Mouse (Mus musculus) cerebellum, postnatal 25 days (tissue): ENCODE data around the gene Art3.

Experiments
- DNase-seq, 2 experiments: peaks; one replicate each; pipeline ENCODE4 v3.0.0; 2021; ENCODE audit warnings: mixed read lengths in 2 of 2

Art3 gene

DNA sequence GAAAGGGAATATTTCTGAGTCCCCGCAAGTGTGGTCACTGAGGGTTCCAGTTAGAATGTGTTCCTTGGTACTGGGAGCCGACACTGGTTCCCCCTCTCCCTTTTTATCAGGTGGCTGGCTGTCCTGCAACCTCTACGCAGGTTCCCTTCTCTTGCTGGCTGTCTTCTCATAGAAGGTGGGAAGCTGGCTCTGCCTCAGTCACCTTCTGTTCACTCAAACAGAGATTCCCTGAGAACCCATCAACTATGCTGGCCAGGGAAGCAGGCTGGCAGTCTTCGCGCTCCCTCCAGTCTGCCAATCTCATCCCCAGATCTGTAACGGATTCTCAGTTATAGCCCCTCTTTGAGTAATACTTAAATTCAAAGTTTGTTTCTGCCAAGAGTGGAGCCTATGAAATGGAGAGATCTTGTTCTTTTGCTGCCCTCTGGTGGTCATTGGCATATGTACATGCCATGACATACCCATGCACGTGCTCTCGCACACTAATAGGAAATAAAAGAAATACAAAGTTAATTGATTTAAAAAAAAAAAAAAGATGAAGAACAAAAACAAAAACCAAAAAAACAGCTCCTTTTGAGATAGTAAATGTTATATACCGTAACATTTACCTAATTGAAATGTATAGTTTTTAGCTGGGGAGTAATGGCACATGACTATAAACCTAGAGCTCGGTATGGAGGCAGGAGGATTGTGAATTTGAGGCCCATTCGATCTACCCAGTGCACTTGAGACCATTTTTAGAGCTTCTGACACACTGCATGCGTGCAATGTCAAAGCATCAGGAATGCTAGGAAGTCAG lies 50.1 kb downstream of the Art3 start:
- peak; percentile 73 to 87 for DNase-seq

DNA sequence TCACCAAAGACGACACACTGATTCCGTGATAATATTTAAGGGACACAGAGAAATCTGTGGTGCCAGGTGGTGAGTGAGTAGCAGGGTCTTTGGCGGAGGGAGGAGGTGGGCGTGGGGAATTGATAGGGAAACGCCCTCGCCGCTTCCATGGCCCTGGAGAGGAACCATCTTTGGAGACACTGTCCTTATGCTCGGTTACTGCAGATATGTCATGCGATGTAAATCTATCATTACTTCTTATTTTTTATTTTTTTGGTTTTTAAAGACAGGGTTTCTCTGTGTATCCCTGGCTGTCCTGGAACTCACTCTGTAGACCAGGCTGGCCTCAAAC lies 50.7 kb downstream of the Art3 start:
- DNase-seq, result no peak

DNA sequence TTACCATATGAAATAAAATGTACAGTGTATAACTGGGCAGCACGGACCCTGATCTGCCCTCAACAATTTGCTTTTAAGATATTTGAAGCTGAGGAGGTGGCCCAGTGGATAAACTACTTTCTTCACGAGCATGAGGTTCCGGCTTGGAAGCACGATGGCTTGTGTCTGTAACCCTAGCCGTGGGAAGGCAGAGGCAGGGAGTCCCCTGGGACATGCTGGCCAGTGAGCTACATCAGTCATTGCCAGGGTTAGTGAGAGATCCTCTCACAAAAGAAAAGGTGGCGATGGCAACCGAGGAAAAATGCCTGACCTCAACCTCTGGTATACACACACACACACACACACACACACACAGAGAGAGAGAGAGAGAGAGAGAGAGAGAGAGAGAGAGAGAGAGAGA lies 52.1 kb downstream of the Art3 start:
- DNase-seq, result no peak

DNA sequence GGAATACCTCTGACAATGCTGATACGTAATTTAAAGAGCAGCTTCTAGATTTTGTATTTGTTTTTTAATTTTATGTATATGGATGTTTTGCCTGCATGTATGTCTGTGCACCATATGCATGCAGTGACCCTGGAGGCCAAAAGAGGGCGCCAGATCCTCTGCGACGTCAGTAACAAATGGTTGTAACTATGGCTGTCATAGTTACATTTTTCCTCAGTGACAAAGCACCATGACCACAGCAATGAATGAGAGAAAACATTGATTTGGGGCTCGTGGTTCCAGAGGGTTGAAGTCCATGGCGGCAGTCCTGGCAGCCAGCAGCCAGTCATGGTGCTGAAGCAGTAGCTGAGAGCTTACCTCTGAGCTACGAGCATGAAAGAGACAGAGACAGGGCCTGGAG lies 53.2 kb downstream of the Art3 start:
- no peak for DNase-seq

DNA sequence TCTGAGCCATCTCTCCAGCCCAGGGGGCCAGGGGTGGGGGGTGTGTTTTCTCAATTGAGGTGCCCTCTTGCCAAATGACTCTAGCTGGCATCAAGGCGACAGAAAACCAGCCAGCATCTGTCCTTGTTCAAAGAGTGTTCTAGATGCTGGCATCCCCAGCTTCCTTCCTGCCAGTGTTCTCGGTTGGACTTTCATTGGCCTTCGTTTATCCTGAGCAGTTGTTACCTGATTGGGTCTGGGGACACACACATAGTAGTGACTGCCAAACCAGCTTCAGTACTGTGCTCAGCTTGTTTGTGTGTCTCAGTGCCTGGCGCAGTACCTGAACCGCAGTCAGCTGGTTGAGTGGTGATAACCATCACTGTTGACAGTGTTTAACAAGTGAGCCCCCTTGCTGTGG lies 54.5 kb downstream of the Art3 start:
- DNase-seq, result no peak

DNA sequence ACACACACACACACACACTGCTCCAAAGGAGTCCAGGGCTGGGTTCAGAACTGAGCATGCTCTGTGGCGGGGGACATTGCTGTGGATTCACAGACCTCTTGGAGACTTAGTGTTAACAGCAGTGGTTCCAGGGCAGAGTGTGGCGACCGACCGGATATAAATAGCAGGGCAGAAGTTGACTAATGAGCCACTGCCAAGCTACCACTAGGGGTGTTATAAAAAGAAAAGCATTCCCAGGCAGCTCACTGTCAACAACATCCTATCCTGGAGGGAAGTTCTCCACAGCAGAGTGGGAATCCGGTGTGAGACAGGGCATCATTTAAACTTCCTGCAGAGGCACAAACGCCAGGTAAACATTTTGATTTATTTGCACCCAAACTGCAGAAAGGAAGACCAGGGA lies 55.0 kb downstream of the Art3 start:
- no peak for DNase-seq

DNA sequence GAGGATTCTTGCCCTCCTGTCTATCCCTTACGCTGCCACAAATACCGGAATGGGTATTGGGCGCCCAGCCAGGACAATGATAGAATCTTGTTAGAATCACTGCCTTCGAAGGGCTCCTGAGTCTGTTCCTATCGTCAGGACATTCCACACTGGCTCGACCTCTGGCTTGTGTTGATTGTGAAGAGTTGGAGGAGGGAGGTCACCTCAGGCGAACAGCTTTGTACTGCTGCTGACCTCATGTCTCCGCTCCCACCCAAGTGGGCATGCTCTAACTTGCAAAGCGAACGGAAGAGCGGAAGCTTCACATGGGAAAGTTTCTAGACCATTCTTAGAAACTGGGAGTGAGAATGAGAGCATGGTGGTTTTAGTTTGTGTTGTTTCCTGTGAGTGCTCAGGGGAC lies 55.8 kb downstream of the Art3 start:
- no peak for DNase-seq

DNA sequence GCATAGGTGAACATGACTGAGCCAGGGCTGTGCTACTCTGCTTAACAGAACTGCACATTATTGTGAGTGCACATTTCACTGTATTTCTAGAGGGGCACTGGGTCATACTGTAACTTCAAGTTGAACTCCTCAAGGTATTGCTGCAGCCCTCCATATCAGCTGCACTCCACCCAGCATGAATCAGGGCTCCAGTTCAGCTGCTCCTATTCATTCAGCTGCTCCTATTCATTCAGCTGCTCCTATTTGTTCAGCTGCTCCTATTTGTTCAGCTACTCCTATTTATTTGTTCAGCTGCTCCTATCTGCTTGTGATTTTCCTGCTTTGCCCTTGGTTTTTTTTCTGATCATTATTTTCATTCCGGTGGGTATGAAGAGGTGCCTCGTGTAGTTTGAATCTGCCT lies 58.4 kb downstream of the Art3 start:
- no peak for DNase-seq

DNA sequence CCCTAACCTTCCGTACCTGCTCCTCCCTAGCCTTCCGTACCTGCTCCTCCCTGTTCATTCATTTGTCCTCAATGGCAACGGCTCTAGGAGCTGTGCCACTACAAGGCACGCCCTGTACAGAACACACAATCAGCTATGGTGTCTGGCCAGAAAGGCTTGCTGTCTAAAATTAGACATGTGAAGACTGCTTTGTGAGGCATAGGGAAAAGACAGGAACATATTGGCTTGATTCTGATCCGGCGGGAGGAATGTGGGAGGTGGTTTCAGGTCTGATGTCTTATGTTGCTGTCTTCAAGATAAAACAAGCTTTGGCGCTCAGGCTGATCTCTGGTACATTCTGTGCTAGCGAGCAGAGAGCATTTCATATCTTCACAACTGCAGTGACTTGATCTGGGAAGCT lies 59.0 kb downstream of the Art3 start:
- no peak for DNase-seq

DNA sequence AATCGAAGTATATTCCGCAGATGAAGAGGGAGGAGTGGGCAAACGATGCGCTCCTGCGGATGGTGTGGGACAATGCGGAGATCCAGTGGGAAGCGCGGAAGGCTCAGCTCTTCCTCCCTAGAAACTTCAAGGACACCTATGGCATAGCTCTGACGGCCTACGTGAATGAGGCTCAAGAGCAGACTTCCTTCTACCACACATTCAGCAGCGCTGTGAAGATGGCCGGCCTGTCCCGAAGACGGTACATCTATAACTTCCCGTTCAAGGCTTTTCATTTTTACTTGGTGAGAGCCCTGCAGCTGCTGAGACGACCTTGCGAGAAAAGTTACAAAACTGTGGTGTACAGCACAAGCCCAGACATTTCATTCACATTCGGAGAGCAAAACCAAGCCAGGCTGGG lies 60.9 kb downstream of the Art3 start:
- DNase-seq, result no peak

DNA sequence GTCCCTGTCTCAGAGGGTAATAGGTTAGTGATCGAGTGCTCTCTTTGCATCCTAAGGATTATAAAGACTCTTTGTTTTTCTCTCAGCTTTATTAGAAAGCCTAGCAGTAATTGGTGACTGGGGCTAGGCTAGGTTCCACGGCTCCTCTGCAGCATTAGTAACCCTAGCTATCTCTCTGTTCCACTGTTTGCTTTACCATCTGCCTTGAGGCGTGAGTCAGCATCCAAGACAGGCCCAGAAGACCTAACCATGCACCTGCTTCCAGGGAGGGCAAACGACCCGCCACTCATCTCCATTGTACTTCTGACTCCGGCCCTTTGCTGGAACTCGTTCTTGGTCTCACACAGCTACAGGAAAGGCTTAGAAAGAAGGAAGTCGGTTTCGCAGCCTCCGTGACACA lies 62.2 kb downstream of the Art3 start:
- DNase-seq, result no peak

DNA sequence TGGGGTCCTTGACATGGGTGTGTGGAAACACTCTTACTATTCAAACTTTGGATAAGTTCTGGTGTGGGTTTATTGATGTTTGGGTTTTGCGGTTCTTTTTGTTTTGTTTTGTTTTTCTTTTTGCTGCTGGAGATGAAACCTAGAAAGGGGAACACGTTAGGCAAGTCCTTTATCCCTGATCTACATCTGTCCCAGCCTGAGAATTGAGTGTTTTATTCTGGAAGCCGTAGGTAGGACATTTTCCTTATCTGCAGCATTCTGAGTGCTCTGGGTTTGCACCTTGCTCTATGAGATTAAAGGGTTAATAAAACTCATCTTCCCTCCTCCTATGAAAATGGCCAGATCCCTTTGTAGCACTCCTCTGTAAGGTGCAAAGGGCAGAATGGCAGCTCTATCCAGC lies 64.1 kb downstream of the Art3 start:
- DNase-seq, result no peak

DNA sequence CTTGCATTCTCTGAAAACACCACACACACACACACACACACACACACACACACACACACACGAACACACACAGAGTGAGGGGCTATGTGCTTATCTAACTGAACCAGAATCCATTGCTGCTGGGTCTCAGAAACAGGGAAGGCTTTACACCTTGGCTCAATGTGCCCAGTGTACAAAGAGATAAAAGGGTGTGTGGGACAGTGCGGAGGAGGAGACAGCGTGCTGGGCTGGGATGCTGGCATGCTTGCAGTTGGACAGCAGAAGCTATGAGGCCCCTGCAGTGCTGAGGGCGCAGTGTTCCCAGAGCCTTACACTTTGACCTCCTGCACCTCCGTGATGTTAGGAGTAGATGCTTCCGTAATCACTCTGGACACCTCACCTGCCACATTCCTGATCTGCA lies 64.8 kb downstream of the Art3 start:
- DNase-seq, result no peak

DNA sequence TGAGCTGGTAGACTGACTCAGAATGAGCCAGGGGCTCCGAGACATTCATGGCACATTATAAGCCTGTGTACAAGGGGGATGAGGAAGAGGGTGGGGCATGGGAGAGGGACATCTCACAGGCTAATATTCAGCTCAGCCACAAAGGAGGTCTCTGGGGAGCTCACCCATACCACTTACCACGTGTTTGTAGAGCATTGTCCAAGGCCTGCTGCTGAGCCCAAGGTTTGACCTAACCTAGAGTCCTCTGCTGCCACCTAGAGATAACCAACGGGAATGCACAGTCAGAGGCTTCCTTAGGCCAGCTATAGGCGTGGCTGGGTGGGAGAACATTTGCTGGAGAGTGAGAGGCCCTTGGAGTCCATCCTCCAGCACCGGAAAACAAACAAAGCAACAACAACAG lies 66.5 kb downstream of the Art3 start:
- DNase-seq, result peak; percentile 70 to 87

DNA sequence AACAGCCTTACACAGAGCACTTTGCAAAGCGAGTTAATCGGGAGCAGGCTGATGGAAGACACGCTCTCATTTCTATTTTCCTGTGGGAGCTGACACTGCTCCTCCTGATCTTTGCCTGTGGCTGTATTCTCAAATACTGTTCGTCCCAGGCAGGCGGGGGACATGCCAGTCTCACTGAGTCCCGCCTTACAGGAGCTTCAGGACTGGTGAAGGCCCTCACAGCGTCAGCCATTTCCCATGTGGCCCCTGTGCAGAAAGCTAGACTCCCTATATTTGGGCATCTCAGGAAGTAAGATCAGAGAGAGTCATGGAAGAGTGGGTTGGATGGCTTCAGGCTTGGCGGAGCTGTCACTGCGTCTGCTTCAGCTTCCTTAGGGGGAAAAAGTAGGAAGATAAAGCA lies 71.2 kb downstream of the Art3 start:
- DNase-seq, result no peak

DNA sequence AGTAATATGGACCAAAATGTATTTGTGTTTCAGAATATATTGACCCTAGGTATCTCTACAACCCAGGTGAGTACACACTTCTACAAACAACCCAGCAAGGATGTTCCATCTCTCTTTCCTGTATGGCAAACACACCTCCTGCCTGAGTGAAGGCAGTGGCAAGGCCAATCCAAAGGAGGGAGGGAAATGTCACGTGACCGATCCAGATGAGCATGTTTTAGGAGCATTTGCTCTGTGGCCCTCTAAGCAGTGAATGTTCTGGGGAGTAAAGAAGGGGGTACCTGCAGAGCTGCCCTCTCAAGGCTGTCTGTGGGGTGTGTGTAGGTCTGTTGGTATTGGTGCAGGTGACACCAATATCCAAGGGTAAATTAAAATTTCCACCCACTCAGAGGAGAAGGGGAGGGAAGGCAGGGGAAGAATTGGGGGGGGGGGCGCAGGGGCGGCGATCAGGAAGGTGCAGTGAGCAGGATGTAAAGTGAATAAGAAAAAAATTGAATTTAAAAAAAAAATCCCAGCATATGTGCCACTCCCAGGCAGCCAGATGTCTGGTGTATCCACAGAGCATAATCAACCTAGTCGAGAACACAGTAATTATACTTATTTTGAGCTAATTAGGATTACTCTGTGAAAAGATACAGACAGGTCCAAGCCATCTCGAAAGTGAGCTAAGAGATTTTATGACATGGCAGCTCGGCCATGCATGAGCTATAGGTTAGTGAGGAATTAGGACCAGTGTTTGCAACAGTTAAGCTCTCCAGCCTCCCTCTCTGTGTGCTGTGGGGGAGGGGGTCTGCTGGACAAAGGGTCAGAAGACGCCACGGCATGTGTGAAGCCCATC lies 72.2 kb downstream of the Art3 start:
- no peak for DNase-seq

DNA sequence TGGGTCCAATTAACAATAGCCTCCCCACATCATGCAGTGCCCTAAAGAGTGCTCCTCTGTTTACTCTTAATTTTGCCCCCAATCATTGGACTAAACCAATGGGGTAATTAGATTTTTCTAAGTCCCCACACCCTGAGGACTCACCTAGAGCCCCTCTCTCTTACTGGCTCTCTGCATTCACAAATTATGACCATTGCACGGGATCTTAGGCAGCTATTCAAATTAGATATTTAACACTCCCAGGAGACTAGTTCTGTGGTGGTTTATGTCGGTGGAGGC lies 72.7 kb downstream of the Art3 start:
- no peak for DNase-seq

DNA sequence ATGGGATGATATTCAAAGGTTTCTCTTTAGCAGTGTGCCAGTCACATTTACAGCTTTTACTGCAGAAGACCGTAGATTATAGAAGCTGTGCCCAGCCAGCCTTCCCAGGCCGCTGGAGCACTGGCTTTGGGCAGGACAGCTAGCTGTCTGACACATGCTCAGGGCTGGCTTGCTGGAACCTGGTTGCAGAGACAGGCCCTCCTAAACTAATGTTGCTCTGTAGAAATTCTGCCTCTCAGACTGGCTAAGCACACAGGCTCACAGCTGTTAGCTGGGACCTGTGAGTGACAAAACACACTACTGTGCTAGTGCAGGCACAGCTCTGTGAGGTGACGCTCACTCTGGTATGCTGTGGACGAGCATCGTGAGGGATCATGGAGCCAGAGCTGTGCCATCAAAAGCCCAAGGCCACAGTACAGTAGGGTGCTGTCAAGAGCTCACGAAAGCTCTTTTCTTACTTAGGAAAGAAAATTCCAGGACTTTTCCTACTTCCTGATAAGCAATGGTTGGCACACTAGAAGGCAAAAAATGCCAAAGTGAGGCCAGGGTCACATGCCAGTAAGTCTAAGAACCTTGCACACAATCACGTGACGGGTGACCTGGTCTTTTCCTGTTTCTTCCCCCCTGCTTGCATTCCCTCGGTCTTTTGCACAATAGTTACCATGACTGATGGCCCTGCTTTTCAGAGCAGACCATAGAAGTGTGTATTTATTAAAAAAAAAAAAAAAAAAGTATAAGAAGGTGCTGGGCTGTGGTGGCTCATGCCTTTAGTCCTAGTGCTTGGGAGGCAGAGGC lies 77.9 kb downstream of the Art3 start:
- no peak for DNase-seq

DNA sequence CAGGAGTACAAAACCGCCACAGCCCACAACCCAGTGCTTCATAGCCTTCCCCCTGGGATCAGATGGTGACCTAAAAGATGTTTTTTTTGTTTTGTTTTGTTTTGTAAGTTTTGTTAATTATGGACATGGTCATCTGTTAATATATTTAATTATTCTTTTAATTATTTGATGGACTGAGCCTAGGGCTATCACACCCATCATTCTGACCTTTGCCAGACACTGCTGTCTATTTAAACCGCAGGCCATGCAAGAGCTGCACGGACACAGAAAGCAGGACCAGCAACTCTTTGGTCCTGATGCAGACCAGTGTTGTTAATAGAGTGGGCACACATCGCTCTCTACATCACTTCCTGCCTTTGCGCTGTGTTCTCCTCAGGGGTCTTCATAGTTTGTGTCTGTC lies 78.9 kb downstream of the Art3 start:
- no peak for DNase-seq

DNA sequence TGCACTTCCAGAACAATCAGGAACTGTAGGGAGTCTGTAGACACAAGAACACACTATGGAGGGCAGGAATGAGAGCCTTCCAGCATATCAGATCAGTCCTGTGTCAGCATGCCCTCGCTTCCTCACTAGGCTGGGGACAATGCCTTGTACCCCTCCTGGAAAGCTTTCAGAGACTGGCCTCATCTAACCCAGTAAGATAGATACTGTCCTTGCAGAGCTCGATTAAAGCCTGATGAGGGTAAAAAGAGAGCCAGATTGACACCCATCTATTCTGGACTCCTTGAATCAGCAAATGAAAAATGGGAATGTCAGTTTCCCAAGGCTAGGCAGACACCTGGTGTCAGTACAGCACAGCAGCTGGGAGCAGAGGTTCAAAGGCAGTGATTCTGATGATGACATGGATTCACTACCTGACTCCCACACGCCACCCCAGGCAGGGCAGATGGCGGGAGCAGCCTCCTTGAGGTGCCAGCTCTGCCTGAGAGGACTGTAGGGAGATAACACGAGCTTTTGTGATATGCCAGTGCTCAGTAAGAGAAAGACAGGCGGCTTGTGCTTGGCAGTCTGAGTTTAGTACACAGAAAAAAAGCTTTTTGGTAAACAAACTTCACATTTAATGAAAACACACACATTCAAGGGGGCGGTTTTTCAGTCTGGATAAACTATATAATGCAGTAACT lies 80.0 kb downstream of the Art3 start:
- DNase-seq, result no peak

DNA sequence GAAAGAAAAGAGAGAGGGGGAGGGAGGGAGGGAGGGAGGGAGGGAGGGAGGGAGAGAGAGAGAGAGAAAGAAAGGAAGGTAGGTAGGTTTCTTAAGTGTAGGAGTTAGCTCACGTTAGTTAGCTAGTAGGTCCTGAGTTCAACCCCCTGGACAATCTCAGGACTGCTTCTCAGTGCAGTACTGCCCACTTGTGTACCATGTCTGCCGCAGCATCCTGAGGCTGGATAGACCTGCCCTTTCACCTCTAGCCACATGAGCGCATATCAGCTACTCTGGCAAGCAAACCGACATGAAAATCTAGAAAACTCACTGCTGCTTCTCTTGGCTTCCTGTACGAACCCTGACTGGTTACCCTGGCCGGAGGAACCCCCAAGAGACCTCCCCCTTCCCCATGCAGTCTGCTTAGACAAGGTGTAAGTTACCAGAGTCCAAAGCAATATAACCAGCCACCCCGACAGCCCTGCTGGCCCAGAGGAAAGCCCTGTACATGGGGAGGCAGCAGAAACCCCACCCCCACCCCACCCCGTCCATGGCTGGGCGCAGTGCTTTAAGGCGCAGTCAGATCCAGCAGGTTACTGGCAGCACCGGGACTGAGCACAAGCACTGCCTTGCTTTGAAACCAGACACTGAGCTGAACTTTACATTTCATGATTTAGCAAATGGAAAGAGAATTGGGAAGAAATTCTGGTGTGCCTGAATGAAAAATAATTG lies 81.8 kb downstream of the Art3 start:
- DNase-seq, result no peak

DNA sequence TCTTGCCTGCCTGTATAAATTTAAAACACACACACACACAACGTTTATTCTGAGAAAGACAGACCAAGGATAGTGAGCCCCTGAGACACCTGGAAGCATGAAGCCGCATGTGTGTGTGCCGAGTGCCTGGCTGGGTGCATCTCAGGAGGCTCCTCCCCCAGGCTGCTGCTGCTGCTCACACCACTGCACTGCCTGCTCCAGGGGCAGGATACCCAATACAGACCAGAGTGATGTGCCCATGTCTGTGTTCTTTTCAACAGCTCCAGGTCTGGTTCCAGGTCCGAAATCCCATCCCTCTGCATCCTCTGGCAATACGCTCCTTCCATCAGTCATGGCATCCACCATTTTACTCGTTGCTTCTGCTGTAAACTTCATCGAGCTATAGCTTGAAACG lies 82.4 kb downstream of the Art3 start:
- no peak for DNase-seq

DNA sequence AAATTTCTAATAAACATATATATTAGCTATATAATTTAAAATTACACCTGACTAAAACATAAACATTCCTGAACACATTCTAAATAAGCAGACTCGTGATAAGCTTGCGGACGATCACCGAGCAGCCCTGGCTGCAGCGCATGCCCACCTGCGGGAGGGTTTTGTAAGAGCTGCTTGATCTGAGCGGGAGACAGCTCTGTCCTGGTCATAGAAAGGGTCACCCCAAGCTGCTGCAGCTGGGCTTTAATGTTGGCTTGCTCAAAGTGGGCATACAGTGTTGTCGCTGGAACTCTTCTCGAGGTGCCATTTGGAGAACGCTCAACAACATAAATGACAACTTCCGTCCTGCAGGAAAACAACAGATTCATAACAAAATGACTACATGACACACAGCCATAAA lies 92.5 kb downstream of the Art3 start:
- no peak for DNase-seq
